Mouse (Mus musculus) cerebellum, adult 9-10 months (tissue): ENCODE measurements around the gene Map6.

Experiments used
- DNase-seq: peaks from one replicate; pipeline ENCODE4 v3.0.0; 2022

The Map6 gene

DNA sequence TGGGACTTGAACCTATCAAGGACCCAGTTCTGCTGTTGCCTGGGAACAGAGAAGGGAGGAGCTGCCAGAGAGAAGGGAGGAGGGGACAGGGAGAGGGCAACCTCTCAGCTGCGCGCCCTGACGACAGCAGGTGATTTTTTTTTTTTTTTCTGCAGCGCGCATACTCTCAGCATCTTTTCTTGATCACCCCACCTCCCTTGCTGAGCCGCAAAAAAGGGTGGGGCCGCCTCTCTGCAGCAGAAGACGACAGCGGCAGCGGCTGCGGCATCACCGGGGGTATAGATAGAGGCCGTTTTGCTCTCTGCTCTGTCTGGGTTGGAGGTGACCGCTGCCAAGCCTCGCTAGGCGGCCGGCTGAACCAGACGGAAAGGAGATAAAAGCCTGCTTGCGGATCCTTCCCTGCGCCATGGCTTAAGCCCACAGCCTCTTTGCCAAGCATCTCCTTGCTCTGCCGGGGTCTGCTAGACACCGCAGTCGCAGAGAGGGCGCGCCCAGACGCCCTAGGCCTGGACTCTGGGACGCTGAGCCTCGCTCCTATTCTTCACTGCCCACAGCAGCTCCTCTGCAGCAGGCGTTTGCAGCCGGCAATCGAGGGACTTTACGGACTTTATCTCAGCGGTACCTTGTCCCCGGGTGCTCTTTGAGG, at the start of gene Map6:
Map6 (plus strand) TSS at position 197 of the 646 bp plus-strand sequence.
- DNase-seq = peak; percentile 85

DNA sequence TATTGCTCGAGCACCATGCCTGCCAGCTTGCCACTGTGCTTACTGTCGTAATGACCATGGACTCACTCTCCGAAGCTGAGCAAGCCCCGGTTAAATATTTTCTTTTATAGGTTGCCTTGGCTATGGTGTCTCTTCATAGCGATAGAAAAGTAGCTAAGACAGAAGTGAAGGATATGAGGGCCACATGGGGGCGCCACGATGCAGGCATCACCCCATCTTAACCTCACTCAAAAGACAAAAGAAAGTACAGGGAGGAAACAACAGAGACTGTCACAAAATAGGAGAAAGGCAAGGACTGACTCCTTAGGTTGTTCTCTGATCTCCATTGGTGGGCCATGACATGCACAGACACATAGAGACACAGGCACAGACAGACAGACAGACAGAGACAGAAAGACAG, 43.0 kb upstream of the Map6 start:
- no peak for DNase-seq

DNA sequence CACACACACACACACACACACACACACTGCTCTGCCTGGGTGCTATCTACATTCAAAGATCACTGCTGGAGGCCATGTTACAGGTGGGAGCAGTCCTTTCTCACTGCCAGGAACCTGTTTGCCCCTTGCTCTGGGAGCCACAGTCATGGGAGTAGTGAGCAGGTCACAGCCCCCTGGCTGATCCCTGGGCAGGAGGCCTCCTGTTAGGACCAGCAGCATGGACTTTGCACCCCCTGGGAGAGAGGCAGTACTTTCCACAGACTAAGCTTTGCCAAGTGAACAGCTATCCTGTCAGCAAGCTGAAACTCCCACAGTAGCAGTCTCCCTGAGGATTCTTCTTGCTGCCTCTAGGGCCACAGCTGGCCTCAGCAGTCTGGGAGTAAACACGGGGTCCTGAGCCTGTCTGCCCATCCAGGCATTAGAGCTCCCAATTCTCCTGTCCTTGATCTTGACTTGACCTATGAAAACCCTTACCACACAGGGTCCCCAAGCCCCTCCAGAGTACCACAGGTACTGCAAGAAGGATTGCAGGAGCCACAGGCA, 42.5 kb upstream of the Map6 start:
- no peak for DNase-seq

DNA sequence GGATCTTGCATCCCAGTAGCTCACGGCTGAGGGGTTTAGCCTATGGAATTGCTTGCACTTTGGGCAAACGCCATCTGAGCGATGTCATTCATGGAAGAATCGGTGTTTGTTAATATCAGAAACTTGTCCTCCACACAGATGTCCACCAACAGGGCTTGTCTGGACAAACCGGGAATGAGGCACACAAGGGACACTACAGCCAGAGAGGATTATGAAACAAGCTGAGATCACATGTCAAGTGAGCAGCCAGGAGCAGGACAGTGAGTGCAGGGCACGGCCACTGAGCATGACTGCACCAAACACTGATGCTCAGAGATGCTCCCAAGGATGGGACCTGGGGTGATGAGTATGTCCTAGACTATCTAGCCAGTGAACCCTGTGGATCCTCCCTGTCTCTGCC, 41.8 kb upstream of the Map6 start:
- no peak for DNase-seq

DNA sequence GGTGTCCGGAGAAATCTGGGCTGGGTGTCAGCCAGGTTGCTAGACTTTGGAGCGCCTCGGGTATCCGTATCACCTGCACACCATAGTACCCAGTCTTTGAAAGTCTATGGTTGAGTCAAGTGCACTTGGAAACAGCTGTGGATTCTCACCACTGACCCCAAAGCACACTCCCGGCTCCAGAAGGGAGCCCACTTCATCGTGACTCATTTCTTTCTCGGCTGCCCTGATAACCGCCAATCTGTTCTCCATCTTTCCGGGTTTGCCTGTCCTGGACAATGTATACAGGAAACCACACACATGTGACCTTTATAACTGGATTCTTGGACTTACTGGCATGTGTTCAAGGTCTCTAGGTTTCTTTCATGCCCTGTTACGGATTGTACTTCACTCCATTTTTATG, 40.6 kb upstream of the Map6 start:
- DNase-seq = no peak

DNA sequence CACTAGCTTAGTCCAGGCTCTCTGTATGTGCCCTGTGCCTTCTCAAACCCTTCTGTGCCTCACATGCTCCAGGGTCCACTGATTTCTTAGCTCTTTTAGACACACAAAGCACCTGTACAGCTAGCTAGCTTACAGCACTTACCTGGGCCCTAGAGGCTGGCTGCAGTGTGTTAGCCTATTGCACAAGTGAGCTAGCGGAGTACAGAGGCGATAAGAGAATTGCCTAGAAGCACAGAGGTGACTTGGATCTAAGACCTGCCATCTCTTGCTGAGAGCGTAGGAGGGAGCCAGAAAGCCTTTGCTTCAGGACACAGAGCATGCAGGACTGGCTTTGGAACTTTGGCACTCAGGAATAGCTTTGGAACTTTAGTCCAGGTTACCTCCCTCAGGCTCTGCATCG, 40.0 kb upstream of the Map6 start:
- DNase-seq = no peak

DNA sequence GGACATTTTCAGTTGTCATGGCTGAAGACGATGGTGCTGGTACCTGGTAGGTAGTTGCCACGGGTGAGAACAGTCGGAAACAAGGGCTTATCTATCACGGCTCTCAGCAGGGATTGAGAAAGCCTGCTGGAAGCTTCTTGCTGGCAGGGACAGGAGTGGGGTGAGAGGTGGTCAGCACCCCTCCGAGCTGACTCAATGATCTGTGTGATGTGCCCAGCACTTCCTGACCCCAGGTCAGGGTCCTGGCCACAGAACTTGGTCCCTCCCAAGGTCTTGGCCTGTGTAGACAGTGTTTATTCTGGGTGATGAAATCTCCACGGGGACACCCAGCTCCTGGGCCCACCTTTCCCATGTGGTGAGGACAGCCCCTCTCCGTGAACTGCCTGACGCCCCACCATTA, 38.4 kb upstream of the Map6 start:
- DNase-seq = no peak

DNA sequence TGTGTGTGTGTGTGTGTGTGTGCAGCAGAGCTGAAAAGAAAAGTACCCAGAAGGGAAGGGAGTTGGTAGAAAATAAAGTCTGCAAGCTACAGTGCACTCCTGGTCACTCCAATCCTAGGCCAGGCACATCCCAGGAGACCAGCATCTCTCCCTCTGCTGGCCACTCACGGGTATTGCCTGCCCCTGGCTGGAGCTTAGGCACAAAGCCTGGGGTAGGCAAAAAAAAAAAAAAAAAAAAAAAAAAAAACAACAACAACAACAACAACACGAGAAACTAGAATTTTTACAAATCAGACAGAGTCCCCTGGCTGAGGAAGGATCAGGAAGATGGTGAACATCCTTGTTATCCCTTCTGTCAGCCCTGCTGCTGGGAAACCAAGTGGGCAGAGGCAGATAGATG, 37.8 kb upstream of the Map6 start:
- DNase-seq = peak; percentile 16

DNA sequence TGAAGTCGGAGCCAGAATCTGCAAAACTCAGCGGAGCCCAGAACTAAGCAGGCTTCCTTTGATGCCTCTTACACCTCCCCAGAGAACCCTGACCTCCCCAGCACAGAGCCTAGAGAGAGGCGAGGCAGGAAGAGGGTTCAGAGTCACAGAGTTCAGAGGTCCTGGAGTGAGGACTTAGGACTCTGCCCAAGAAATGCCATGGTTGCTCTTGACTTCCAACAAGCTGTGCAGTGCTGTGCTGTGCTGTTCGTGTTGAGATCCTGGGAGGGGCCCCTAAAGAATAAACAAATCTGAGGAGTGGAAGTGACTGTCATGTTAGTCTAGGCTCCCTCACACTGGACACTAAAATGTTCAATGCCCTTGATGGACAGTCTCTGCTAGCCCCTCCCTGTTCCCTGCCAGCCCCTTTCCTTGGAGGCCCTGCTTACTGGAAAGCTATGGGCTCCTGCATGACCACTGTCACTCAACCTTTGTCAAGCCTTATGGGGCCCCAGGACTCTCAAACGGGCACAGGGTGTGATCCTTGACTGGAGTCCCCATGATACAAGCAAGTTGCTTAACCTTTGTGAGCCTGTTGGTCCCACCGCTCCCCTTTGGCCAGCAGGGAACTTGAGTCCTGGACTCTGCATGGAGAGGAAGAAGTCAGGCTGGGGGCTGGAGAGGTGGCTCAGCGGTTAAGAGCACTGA, 37.0 kb upstream of the Map6 start:
- no peak for DNase-seq

DNA sequence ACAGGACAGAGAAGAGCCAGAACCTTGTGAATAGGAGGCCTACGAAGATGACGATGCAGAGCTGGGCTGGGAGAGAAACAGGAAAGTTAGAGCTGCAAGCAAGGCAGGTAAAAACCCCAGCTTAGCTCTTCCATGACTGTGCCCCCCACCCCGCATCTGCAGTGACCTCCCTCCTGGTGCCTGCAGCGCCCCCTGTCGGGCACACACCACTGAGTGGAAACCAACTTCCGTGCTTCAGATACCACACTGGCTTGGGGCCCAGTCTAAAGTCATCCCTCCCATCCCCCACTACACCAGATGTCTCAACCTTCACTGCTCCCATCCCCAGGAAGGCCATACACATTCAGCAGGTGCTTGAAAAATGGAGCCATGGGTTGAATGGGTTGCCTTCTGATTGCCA, 34.7 kb upstream of the Map6 start:
- DNase-seq = no peak

DNA sequence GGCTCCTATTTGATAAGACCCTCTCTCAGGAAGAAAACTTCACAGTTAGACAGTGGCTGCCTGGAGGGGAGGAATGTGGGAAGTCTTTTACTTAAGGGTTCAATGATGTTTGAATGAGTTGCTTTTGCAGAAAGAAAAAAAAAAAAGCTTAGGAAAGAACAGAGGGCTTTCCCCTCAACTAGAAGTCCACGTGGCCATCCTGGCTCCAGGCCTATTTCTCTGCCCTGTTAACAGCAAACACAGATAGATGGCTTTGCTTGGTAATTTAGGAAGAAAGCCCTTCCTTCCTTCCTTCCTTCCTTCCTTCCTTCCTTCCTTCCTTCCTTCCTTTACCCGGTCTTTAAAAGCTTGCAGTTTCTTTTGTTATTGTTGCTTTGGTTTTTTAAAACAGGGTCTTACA, 32.3 kb upstream of the Map6 start:
- DNase-seq = no peak

DNA sequence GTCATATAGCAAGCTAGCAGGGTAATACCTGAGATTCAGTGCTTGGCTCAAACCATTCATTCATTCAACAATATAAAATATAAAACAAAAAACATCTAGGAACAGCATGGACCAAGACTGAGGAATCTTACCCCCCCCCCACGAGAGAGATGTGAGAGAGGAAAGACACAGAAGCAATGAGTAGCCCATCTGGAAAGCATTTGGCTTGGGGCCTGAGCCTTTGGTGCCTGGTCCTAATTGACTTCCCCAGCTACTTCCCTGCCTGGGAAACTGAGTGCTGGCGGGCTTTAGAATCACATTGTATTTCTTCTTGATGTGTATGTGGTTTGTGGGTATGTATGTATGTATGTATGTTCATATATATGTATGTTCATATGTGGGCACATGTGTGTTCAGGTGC, 31.6 kb upstream of the Map6 start:
- no peak for DNase-seq

DNA sequence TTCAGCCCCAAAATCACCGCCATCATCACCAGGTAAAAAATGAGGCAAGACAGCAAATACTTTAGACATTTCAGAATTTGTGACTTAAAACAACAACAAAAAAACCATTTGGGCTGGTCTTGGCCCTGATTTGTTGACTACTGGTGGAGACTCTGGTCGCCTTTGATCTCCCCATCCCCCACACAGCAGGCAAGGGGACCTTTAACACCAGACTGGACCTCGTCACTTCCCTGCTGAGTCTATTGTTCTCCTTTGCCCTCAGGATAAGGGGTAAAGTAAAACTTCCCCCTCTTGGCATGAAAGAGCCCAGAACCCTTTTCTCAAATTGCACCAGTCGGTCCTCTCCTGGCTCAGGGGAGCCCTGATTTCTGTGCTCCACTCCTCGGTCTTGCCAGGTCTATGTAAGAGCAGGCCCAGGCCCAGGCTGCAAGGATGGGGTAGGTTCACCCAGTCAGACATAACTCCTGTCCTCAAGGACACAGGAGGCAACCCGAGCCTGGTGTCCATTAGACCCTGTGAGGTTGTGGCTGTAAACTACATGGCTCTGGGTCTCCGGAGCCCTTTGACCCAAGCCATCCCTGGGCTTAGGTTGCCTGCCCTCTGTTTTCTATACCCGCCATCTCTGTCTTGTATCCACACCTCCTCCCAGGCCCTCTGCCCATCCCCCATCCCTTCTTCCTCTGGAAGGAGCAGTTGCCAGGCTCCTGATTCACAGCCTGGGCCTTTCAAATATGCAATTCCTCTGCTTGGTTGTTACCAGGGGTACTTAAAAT, 30.2 kb upstream of the Map6 start:
- DNase-seq = no peak

DNA sequence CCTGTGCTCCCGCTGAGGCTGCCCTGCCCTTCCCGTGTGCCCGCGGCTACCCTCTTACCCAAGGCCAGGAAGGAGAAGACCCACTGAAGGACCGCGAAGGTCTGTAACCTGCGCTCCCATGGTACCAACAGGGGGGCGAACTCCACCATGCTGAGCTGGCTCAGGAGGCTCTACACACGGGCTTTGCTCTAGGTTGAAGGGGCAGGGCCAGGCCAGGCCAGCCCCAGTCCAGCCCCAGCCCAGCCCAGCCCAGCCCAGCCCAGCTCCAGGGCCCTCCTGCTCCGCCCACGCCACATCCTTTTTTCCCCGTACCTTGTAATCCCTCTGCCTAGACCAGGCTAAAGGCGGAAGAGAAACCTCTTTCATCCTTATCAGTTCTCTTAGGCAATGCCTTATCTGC, 28.8 kb upstream of the Map6 start, which contains the start of gene Mogat2:
Mogat2 (minus strand) TSS at position 203 of the 400 bp plus-strand sequence.
- no peak for DNase-seq

DNA sequence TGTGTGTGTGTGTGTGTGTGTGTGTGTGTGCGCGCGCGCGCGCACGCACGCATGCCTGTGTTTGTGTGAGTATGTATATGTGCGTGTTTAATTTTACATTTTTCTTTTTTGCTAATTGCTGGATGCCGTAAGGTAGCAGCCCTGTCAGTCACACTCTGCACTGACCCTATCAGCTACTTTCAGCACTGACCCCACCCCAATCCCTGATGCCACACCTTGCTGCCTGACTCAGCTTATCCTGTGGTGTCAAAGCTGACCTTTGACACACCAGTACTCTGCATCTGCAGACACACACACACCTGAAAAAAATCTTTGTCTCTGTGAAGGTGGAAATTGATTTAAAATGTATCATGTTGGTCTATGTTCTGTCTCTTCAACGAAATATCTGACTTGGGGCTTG, 25.1 kb upstream of the Map6 start:
- DNase-seq = no peak

DNA sequence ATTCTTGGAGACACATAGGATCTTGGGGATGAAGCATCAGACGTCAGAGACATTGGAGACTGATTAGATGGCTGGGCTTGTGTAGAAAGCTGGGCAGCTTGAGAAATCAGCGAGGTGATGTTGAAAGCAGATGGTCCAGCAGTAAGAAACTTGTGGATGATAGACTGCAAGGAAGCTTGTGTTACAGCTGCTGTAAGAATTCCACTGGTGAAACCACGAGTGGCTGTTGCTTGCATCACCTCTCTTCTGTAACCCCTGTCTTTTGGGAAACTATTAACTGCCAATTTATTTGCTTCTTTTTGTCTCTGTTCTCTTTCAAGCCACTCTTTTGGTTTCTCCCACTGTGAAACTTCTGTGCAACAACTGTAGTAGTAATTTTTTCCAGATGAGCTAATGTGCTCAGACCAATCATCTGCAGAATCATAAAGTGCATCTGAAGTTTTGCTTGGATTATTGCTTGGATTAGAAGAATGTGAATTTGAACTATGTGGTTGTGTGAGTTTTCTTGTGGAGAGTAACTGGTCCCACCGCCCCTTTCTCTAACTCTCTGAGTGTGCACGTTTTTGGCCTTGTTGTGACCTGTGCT, 19.0 kb upstream of the Map6 start:
- DNase-seq = no peak

DNA sequence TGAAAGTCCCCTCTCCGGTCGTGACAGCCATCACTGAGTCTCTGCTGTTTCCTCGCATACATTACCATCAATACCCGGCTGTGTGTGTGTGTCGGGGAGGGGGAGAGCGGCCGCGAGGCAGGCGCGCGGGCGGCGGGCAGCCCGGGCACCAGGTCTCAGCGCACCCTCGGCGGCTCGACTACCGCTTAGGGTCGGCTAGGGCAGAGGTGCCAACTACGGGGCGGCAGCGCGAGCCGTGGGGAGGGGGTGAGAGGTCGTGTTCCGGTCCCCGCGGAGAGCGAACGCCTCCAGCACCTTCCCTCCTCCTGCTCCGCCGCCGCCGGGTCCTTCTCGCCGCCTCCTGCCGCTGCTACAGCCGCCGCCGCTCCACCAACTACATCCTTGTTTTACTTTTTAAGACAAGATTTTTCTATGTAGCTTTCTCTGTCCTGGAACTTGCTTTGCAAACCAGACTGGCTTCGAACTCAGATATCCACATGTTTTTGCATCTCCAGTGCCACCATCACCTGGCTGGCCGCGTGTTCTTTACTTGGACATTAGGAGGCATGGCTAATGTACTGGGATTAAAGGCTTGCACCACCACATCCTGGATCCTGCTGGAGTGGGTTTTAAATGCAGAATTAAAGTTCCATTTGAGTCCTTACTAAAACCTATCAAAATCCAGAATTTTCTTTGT, 18.2 kb upstream of the Map6 start:
- DNase-seq = no peak

DNA sequence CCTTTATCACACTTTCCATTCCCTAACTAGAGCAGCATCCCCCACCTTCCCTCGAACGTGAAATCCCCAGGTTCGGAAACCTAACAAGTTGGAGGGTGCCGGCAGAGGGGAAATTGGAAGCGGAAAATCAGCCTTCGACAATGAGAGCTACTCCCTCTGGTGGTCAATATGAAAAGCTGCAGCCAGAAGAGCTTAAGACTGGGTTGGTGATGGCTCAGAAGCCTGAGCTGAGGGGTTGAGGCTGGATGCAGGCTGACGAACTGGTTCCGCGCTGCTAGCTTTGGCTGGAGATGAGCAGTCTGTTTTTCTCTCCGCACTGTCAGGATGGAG, 17.7 kb upstream of the Map6 start:
- peak; percentile 78 for DNase-seq

DNA sequence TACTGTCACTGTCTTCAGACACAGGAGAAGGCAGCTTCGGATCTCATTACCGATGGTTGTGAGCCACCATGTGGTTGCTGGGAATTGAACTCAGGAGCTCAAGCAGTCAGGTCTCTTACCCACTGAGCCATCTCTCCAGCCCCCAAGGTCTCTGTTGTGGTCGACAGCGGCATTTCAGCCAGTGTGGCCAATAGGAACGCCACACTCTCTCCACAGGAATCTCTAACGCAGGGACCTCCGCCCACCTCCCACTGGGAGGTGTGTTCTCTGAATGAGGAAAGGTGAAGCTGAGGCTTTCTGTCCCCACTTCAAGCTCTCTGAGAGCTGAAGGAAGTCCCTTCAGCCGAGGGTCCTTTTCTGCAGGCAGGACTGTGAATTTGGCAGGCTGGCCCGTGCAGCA, 16.9 kb upstream of the Map6 start:
- no peak for DNase-seq

DNA sequence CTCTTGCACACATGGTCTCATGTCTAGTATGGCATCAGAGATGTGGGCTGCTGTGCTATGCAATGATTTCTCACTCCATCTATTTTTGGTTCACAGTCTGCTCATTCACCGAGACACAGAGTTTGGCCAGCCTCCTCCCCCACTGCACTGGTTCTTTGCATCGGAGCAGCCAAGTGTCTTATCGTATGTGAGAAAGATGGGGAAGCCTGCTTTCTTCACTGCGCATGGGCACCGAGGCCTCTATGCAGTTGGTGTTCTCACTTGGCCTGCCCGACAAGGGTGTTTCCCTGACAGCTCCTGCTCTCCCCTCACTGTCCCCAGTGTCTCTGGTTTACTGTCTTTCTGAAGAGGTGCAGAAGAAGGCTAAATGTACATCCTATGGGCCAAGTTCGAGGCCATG, 12.2 kb upstream of the Map6 start:
- DNase-seq = no peak

DNA sequence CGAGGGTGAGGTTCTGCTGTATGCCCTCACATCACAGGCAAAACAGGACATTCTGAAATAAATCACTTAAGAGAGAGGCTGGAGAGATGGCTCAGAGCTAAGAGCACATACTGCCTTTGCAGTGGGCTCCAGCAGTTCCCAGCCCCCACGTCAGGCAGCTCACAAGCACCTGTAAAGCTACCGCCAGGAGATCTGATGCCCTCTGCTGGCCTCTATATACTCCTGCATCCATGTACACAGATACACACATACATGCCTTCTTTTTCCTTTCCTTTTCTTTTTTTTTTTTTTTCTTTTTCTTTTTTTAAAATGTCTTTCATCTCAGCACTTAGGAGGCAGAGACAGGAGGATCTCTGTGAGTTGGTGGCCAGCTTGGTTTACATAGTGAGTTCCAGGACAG, 5.3 kb upstream of the Map6 start:
- DNase-seq = no peak

DNA sequence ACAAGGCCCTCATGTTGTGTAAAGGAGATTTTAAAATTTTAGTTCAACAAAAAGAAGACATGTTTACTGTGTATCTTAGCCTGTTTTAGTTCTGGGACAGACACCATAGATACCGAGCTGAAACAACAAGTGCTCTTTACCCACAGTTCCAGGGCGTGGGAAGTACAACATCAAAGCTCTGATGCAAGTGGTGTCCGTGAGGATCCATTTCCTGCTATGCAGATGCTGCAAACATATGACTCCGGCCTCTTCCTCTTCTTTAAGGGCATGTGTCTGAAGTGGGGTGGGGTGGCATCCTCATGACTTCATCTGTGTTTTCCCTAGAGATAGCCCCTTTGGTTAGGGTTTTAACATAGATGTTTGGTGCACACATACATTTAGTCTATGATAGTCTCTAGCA, 3.7 kb upstream of the Map6 start:
- DNase-seq = no peak

DNA sequence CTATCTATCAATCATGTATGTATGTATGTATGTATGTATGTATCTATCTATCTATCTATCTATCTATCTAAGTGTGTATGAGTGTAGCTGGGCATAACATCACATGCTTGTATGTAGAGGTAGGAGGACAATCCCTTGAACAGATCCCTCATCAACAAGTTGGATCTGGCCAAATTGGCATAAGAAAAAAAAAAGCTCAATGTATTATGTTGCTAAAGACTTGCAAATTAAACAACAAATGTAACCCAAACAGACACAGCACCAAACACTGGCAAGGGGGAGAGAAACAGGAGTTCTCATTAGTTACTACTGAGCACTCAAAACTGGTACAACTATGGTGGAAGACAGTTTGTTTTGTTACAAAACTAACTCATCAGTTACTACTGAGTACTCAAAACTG, 2.6 kb upstream of the Map6 start:
- DNase-seq = no peak
